Mouse (Mus musculus) E14TG2a.4 (cell line): ENCODE measurements at regions not wholly inside any gene's neighbourhood (a gene's known extent, or its start where the extent isn't known, plus 50 kb on each side); places are given as distances from the start of the nearest gene placed in this dataset.

ENCODE experiments used
- CTCF ChIP-seq: conservative IDR thresholded peaks from 2 replicates; pipeline ENCODE4 v1.5.1; 2014; ENCODE audit warnings: low read length
- NANOG ChIP-seq: IDR thresholded peaks from 2 replicates; pipeline ENCODE4 v1.6.1; 2014; ENCODE audit warnings: borderline replicate concordance, low read length, mixed read lengths

GRCm38 (mm10) chr12:12810943-12811342 lies 130.8 kb downstream of the Mycn start:
- no peak for TF ChIP-seq CTCF
- TF ChIP-seq NANOG: no peak
